Mouse (Mus musculus): ENCODE measurements at regions not wholly inside any gene's neighbourhood (a gene's known extent, or its start where the extent isn't known, plus 50 kb on each side); places are given as distances from the start of the nearest gene placed in this dataset.
"Not testable (repeated sequence)": the region's sequence is repeated elsewhere in the genome, so short reads cannot be mapped to it uniquely, and the experiment has no call there.

- Histone ChIP-seq H3K36me3 (no peaks in the 10 kb centered on the region), H3K9ac (no peak overlapping the region), H3K27ac (no peak overlapping the region), H3K4me2 (no peak overlapping the region), H3K27me3 (no peaks in the 10 kb centered on the region), H3K9me3 (replicated peaks) (no peaks in the 10 kb centered on the region), H3K4me3 (replicated peaks) (no peak overlapping the region), H3K4me1 (no peaks in the 10 kb centered on the region)
- no peak for ATAC-seq (replicated peaks; ENCODE audit: low FRiP score)
- WGBS = 60% methylated on average over 7 of the region's 7 CpGs
These were observed 294.5 kb downstream of the Med10 start for GRCm38 (mm10) chr13:70096430-70097301.

- not testable (repeated sequence) for H3K36me3 ChIP-seq; H3K9ac ChIP-seq; H3K4me1 ChIP-seq; H3K27ac ChIP-seq; H3K4me2 ChIP-seq; H3K9me3 ChIP-seq (replicated peaks); ATAC-seq (replicated peaks; ENCODE audit: low FRiP score); H3K4me3 ChIP-seq (replicated peaks); H3K27me3 ChIP-seq
- WGBS = 100% methylated on average over 1 of the region's 1 CpGs
These were observed 297.9 kb downstream of the Med10 start for GRCm38 (mm10) chr13:70100091-70100490.

- H3K9me3 ChIP-seq (replicated peaks) = no peaks in the 10 kb centered on the region
- H3K36me3 ChIP-seq = no peaks in the 10 kb centered on the region
- ATAC-seq (replicated peaks; ENCODE audit: low FRiP score) = no peak
- no peaks in the 10 kb centered on the region for H3K4me1 ChIP-seq
- no peak overlapping the region for H3K9ac ChIP-seq
- 78% methylated on average over 7 of the region's 7 CpGs for WGBS
- no peaks in the 10 kb centered on the region for H3K27me3 ChIP-seq
- no peak overlapping the region for H3K4me2 ChIP-seq
- no peak overlapping the region for H3K27ac ChIP-seq
- H3K4me3 ChIP-seq (replicated peaks) = no peak overlapping the region
These were observed 300.8 kb downstream of the Med10 start for GRCm38 (mm10) chr13:70103021-70103420.

GRCm38 (mm10) chr13:70103491-70103890 lies 301.3 kb downstream of the Med10 start:
- H3K9ac ChIP-seq; H3K27ac ChIP-seq; H3K36me3 ChIP-seq; H3K27me3 ChIP-seq; ATAC-seq (replicated peaks; ENCODE audit: low FRiP score); H3K4me2 ChIP-seq; H3K4me1 ChIP-seq; H3K9me3 ChIP-seq (replicated peaks); H3K4me3 ChIP-seq (replicated peaks): not testable (repeated sequence)
- WGBS = 90% methylated on average over 10 of the region's 10 CpGs

GRCm38 (mm10) chr13:70103903-70104302 lies 301.7 kb downstream of the Med10 start:
- ATAC-seq (replicated peaks; ENCODE audit: low FRiP score) = no peak
- Histone ChIP-seq H3K27ac (no peak overlapping the region), H3K9me3 (replicated peaks) (no peaks in the 10 kb centered on the region), H3K36me3 (no peaks in the 10 kb centered on the region), H3K27me3 (no peaks in the 10 kb centered on the region), H3K4me1 (no peaks in the 10 kb centered on the region), H3K4me2 (no peak overlapping the region), H3K4me3 (replicated peaks) (no peak overlapping the region), H3K9ac (no peak overlapping the region)
- 85% methylated on average over 4 of the region's 4 CpGs for WGBS

GRCm38 (mm10) chr13:70115576-70115975 lies 313.4 kb downstream of the Med10 start:
- ATAC-seq (replicated peaks; ENCODE audit: low FRiP score) = no peak
- no peaks in the 10 kb centered on the region for H3K36me3 ChIP-seq
- WGBS = 90% methylated on average over 9 of the region's 9 CpGs

GRCm38 (mm10) chr13:70124860-70125545 lies 322.8 kb downstream of the Med10 start:
- H3K27ac ChIP-seq = no peak overlapping the region
- H3K36me3 ChIP-seq = no peaks in the 10 kb centered on the region
- peaks cover 2% of the 10 kb centered on the region; the same call in 1 of the 2 replicates for H3K4me1 ChIP-seq
- no peak overlapping the region for H3K4me2 ChIP-seq
- 44% methylated on average over 9 of the region's 9 CpGs for WGBS
- H3K4me3 ChIP-seq (replicated peaks) = no peak overlapping the region
- no peaks in the 10 kb centered on the region for H3K27me3 ChIP-seq
- ATAC-seq (replicated peaks; ENCODE audit: low FRiP score) = no peak
- no peak overlapping the region for H3K9ac ChIP-seq
- H3K9me3 ChIP-seq (replicated peaks) = no peaks in the 10 kb centered on the region

More at GRCm38 (mm10) chr13:70115576-70115975, 313.4 kb downstream of the Med10 start:
- no peaks in the 10 kb centered on the region for H3K4me1 ChIP-seq
- no peak overlapping the region for H3K4me2 ChIP-seq
- H3K9me3 ChIP-seq (replicated peaks) = no peaks in the 10 kb centered on the region
- H3K27me3 ChIP-seq = no peaks in the 10 kb centered on the region
- no peak overlapping the region for H3K27ac ChIP-seq
- no peak overlapping the region for H3K4me3 ChIP-seq (replicated peaks)
- no peak overlapping the region for H3K9ac ChIP-seq

- H3K9me3 ChIP-seq (replicated peaks) = no peaks in the 10 kb centered on the region
- H3K4me1 ChIP-seq = peaks cover 2% of the 10 kb centered on the region; the same call in 1 of the 2 replicates
- no peak overlapping the region for H3K27ac ChIP-seq
- no peaks in the 10 kb centered on the region for H3K36me3 ChIP-seq
- whole genome bisulfite sequencing = 81% methylated on average over 4 of the region's 4 CpGs
- no peak for ATAC-seq (replicated peaks; ENCODE audit: low FRiP score)
- no peak overlapping the region for H3K9ac ChIP-seq
- H3K27me3 ChIP-seq = no peaks in the 10 kb centered on the region
- no peak overlapping the region for H3K4me2 ChIP-seq
- no peak overlapping the region for H3K4me3 ChIP-seq (replicated peaks)
These were observed 325.1 kb downstream of the Med10 start for GRCm38 (mm10) chr13:70127310-70127709.

- ATAC-seq (replicated peaks; ENCODE audit: low FRiP score) = no peak
- H3K4me1 ChIP-seq = no peaks in the 10 kb centered on the region
- WGBS = 80% methylated on average over 8 of the region's 8 CpGs
These were observed 332.3 kb downstream of the Med10 start for GRCm38 (mm10) chr13:70134544-70134943.

GRCm38 (mm10) chr13:70136209-70136608 lies 334.0 kb downstream of the Med10 start:
- Histone ChIP-seq H3K36me3 (no peaks in the 10 kb centered on the region), H3K4me1 (no peaks in the 10 kb centered on the region), H3K9me3 (replicated peaks) (no peaks in the 10 kb centered on the region), H3K4me2 (no peak overlapping the region), H3K27ac (no peak overlapping the region), H3K9ac (no peak overlapping the region), H3K4me3 (replicated peaks) (no peak overlapping the region), H3K27me3 (no peaks in the 10 kb centered on the region)
- ATAC-seq (replicated peaks; ENCODE audit: low FRiP score) = no peak
- 82% methylated on average over 1 of the region's 1 CpGs for WGBS

More at GRCm38 (mm10) chr13:70134544-70134943, 332.3 kb downstream of the Med10 start:
- Histone ChIP-seq H3K4me2 (no peak overlapping the region), H3K4me3 (replicated peaks) (no peak overlapping the region), H3K9me3 (replicated peaks) (no peaks in the 10 kb centered on the region), H3K27ac (no peak overlapping the region), H3K36me3 (no peaks in the 10 kb centered on the region), H3K27me3 (no peaks in the 10 kb centered on the region), H3K9ac (no peak overlapping the region)

GRCm38 (mm10) chr13:70144461-70144860 lies 342.3 kb downstream of the Med10 start:
- H3K4me2 ChIP-seq = no peak overlapping the region
- ATAC-seq (replicated peaks; ENCODE audit: low FRiP score) = no peak
- no peaks in the 10 kb centered on the region for H3K36me3 ChIP-seq
- no peaks in the 10 kb centered on the region for H3K9me3 ChIP-seq (replicated peaks)
- no peak overlapping the region for H3K27ac ChIP-seq
- H3K27me3 ChIP-seq = no peaks in the 10 kb centered on the region
- no peak overlapping the region for H3K9ac ChIP-seq
- WGBS = 71% methylated on average over 4 of the region's 4 CpGs
- no peak overlapping the region for H3K4me3 ChIP-seq (replicated peaks)
- H3K4me1 ChIP-seq = no peaks in the 10 kb centered on the region

GRCm38 (mm10) chr13:70145466-70145865 lies 343.3 kb downstream of the Med10 start:
- 51% methylated on average over 6 of the region's 6 CpGs for WGBS
- H3K9me3 ChIP-seq (replicated peaks) = no peaks in the 10 kb centered on the region
- ATAC-seq (replicated peaks; ENCODE audit: low FRiP score) = no peak

More at GRCm38 (mm10) chr13:70145466-70145865, 343.3 kb downstream of the Med10 start:
- H3K4me2 ChIP-seq = no peak overlapping the region
- no peak overlapping the region for H3K4me3 ChIP-seq (replicated peaks)
- no peaks in the 10 kb centered on the region for H3K36me3 ChIP-seq
- no peaks in the 10 kb centered on the region; the same call in 1 of the 2 replicates for H3K4me1 ChIP-seq
- H3K9ac ChIP-seq = no peak overlapping the region
- H3K27me3 ChIP-seq = no peaks in the 10 kb centered on the region
- H3K27ac ChIP-seq = no peak overlapping the region

Data from kidney, embryonic 15.5 days (tissue).